Mouse (Mus musculus): ENCODE measurements around the gene R3hdm1. TPM values are rescaled to one million over a fixed set of nuclear protein-coding genes. Genes with fewer than 3 reads are reported as not detected.
"Not testable (repeated sequence)": the region's sequence is repeated elsewhere in the genome, so short reads cannot be mapped to it uniquely, and the experiment has no call there.

R3hdm1 gene
- polyA plus RNA-seq, 1 experiment from 2014 or later, result 44.0 TPM

- not testable (repeated sequence) for H3K4me2 ChIP-seq (ENCODE audit: low read depth, low read length); H3K27me3 ChIP-seq (replicated peaks; ENCODE audit: control insufficient read depth, insufficient read depth, low read length); ATAC-seq; H3K4me3 ChIP-seq (ENCODE audit: low read length); H3K27ac ChIP-seq (ENCODE audit: low read length); H3K9ac ChIP-seq (ENCODE audit: low read depth, low read length); H3K9me3 ChIP-seq (ENCODE audit: control insufficient read depth, low read length); H3K4me1 ChIP-seq (ENCODE audit: control insufficient read depth, insufficient read depth, low read length)
- H3K36me3 ChIP-seq (ENCODE audit: control insufficient read depth, insufficient read depth, low read length), result peaks cover 17% of the 10 kb centered on the region
- WGBS, result 85% methylated on average over 7 of the region's 7 CpGs
These were observed 164.0 kb downstream of the R3hdm1 start for GRCm38 (mm10) chr1:128267061-128267460.

- no peak overlapping the region for H3K9ac ChIP-seq (ENCODE audit: low read depth, low read length)
- H3K4me1 ChIP-seq (ENCODE audit: control insufficient read depth, insufficient read depth, low read length), result no peaks in the 10 kb centered on the region
- no peaks in the 10 kb centered on the region for H3K27me3 ChIP-seq (replicated peaks; ENCODE audit: control insufficient read depth, insufficient read depth, low read length)
- H3K9me3 ChIP-seq (ENCODE audit: control insufficient read depth, low read length), result no peaks in the 10 kb centered on the region
- no peak for ATAC-seq
- H3K4me2 ChIP-seq (ENCODE audit: low read depth, low read length), result no peak overlapping the region
- H3K36me3 ChIP-seq (ENCODE audit: control insufficient read depth, insufficient read depth, low read length), result peaks cover 22% of the 10 kb centered on the region
- no peak overlapping the region for H3K27ac ChIP-seq (ENCODE audit: low read length)
- 86% methylated on average over 3 of the region's 3 CpGs for WGBS
- H3K4me3 ChIP-seq (ENCODE audit: low read length), result no peak overlapping the region
These were observed 167.6 kb downstream of the R3hdm1 start for GRCm38 (mm10) chr1:128270731-128271130.

GRCm38 (mm10) chr1:128275908-128276307 lies 172.8 kb downstream of the R3hdm1 start:
- no peak overlapping the region for H3K4me3 ChIP-seq (ENCODE audit: low read length)
- H3K4me1 ChIP-seq (ENCODE audit: control insufficient read depth, insufficient read depth, low read length), result no peaks in the 10 kb centered on the region
- H3K27me3 ChIP-seq (replicated peaks; ENCODE audit: control insufficient read depth, insufficient read depth, low read length), result no peaks in the 10 kb centered on the region
- WGBS, result 94% methylated on average over 1 of the region's 1 CpGs
- H3K9ac ChIP-seq (ENCODE audit: low read depth, low read length), result no peak overlapping the region
- ATAC-seq, result no peak
- H3K36me3 ChIP-seq (ENCODE audit: control insufficient read depth, insufficient read depth, low read length), result peaks cover 30% of the 10 kb centered on the region
- no peak overlapping the region for H3K27ac ChIP-seq (ENCODE audit: low read length)
- H3K9me3 ChIP-seq (ENCODE audit: control insufficient read depth, low read length), result no peaks in the 10 kb centered on the region
- no peak overlapping the region for H3K4me2 ChIP-seq (ENCODE audit: low read depth, low read length)

- no peak overlapping the region for H3K27ac ChIP-seq (ENCODE audit: low read length)
- H3K36me3 ChIP-seq (ENCODE audit: control insufficient read depth, insufficient read depth, low read length), result peaks cover 23% of the 10 kb centered on the region
- ATAC-seq, result peak; percentile 66; the same call in 1 of the 2 replicates
- H3K27me3 ChIP-seq (replicated peaks; ENCODE audit: control insufficient read depth, insufficient read depth, low read length), result no peaks in the 10 kb centered on the region
- no peak overlapping the region for H3K4me2 ChIP-seq (ENCODE audit: low read depth, low read length)
- no peak overlapping the region for H3K9ac ChIP-seq (ENCODE audit: low read depth, low read length)
- 94% methylated on average over 3 of the region's 3 CpGs for WGBS
- H3K4me1 ChIP-seq (ENCODE audit: control insufficient read depth, insufficient read depth, low read length), result no peaks in the 10 kb centered on the region
- H3K4me3 ChIP-seq (ENCODE audit: low read length), result no peak overlapping the region
- no peaks in the 10 kb centered on the region for H3K9me3 ChIP-seq (ENCODE audit: control insufficient read depth, low read length)
These were observed 175.5 kb downstream of the R3hdm1 start for GRCm38 (mm10) chr1:128278563-128278962.

- H3K4me3 ChIP-seq (ENCODE audit: low read length), result no peak overlapping the region
- H3K4me2 ChIP-seq (ENCODE audit: low read depth, low read length), result no peak overlapping the region
- peaks cover 19% of the 10 kb centered on the region for H3K36me3 ChIP-seq (ENCODE audit: control insufficient read depth, insufficient read depth, low read length)
- H3K9me3 ChIP-seq (ENCODE audit: control insufficient read depth, low read length), result no peaks in the 10 kb centered on the region
- H3K27ac ChIP-seq (ENCODE audit: low read length), result no peak overlapping the region
- WGBS, result 94% methylated on average over 3 of the region's 3 CpGs
- no peak for ATAC-seq
- H3K4me1 ChIP-seq (ENCODE audit: control insufficient read depth, insufficient read depth, low read length), result no peaks in the 10 kb centered on the region
- no peaks in the 10 kb centered on the region for H3K27me3 ChIP-seq (replicated peaks; ENCODE audit: control insufficient read depth, insufficient read depth, low read length)
- H3K9ac ChIP-seq (ENCODE audit: low read depth, low read length), result no peak overlapping the region
These were observed 178.7 kb downstream of the R3hdm1 start for GRCm38 (mm10) chr1:128281753-128282152.

- Histone ChIP-seq H3K4me3 (ENCODE audit: low read length) (no peak overlapping the region), H3K27me3 (replicated peaks; ENCODE audit: control insufficient read depth, insufficient read depth, low read length) (no peaks in the 10 kb centered on the region), H3K4me2 (ENCODE audit: low read depth, low read length) (no peak overlapping the region), H3K4me1 (ENCODE audit: control insufficient read depth, insufficient read depth, low read length) (no peaks in the 10 kb centered on the region), H3K27ac (ENCODE audit: low read length) (no peak overlapping the region), H3K9me3 (ENCODE audit: control insufficient read depth, low read length) (no peaks in the 10 kb centered on the region), H3K9ac (ENCODE audit: low read depth, low read length) (no peak overlapping the region), H3K36me3 (ENCODE audit: control insufficient read depth, insufficient read depth, low read length) (peaks cover 10% of the 10 kb centered on the region)
- ATAC-seq, result no peak
- 95% methylated on average over 3 of the region's 3 CpGs for WGBS
These were observed 179.8 kb downstream of the R3hdm1 start for GRCm38 (mm10) chr1:128282924-128283323.

GRCm38 (mm10) chr1:128284157-128284690 lies 181.1 kb downstream of the R3hdm1 start:
- peaks cover 7% of the 10 kb centered on the region for H3K36me3 ChIP-seq (ENCODE audit: control insufficient read depth, insufficient read depth, low read length)
- H3K27ac ChIP-seq (ENCODE audit: low read length), result no peak overlapping the region
- no peak for ATAC-seq
- no peak overlapping the region for H3K4me2 ChIP-seq (ENCODE audit: low read depth, low read length)
- no peak overlapping the region for H3K4me3 ChIP-seq (ENCODE audit: low read length)
- H3K9me3 ChIP-seq (ENCODE audit: control insufficient read depth, low read length), result no peaks in the 10 kb centered on the region
- H3K9ac ChIP-seq (ENCODE audit: low read depth, low read length), result no peak overlapping the region
- H3K27me3 ChIP-seq (replicated peaks; ENCODE audit: control insufficient read depth, insufficient read depth, low read length), result no peaks in the 10 kb centered on the region
- no peaks in the 10 kb centered on the region for H3K4me1 ChIP-seq (ENCODE audit: control insufficient read depth, insufficient read depth, low read length)
- WGBS, result 83% methylated on average over 8 of the region's 8 CpGs

- WGBS, result 85% methylated on average over 9 of the region's 9 CpGs
These were observed 182.0 kb downstream of the R3hdm1 start for GRCm38 (mm10) chr1:128285136-128285535.

More at GRCm38 (mm10) chr1:128285136-128285535, 182.0 kb downstream of the R3hdm1 start:
- Histone ChIP-seq H3K27me3 (replicated peaks; ENCODE audit: control insufficient read depth, insufficient read depth, low read length) (no peaks in the 10 kb centered on the region), H3K4me2 (ENCODE audit: low read depth, low read length) (no peak overlapping the region), H3K27ac (ENCODE audit: low read length) (no peak overlapping the region), H3K36me3 (ENCODE audit: control insufficient read depth, insufficient read depth, low read length) (peaks cover 1% of the 10 kb centered on the region; the same call in 1 of the 2 replicates), H3K9me3 (ENCODE audit: control insufficient read depth, low read length) (no peaks in the 10 kb centered on the region), H3K4me3 (ENCODE audit: low read length) (no peak overlapping the region), H3K4me1 (ENCODE audit: control insufficient read depth, insufficient read depth, low read length) (no peaks in the 10 kb centered on the region), H3K9ac (ENCODE audit: low read depth, low read length) (no peak overlapping the region)
- ATAC-seq, result no peak
